Mouse (Mus musculus): ENCODE results near the gene Klhl18. TPM values are rescaled to one million over a fixed set of nuclear protein-coding genes. Genes with fewer than 3 reads are reported as not detected.

Gene Klhl18
- polyA plus RNA-seq, 1 experiment from 2014 or later, result 5.2 TPM

GRCm38 (mm10) chr9:110440049-110440448 is 36.4 kb downstream of the Klhl18 start:
- H3K9me3 ChIP-seq (ENCODE audit: control insufficient read depth), result no peaks in the 10 kb centered on the region
- H3K4me3 ChIP-seq (ENCODE audit: low read depth, low read length), result no peak overlapping the region
- H3K36me3 ChIP-seq (ENCODE audit: control insufficient read depth, insufficient read depth), result peaks cover 26% of the 10 kb centered on the region
- no peak overlapping the region for H3K9ac ChIP-seq (ENCODE audit: low read depth, low read length)
- H3K4me2 ChIP-seq (replicated peaks; ENCODE audit: low read depth), result no peak overlapping the region
- no peak overlapping the region for H3K27ac ChIP-seq (ENCODE audit: low read depth, low read length)
- H3K27me3 ChIP-seq (replicated peaks; ENCODE audit: control insufficient read depth, insufficient read depth, low read length), result no peaks in the 10 kb centered on the region
- TF ChIP-seq CTCF (IDR thresholded peaks at IDR 0.05; ENCODE audit: low read depth), result 0 out of 2 replicates have a peak, but pooled peaks have one; percentile 29
- no peaks in the 10 kb centered on the region for H3K4me1 ChIP-seq (replicated peaks; ENCODE audit: control insufficient read depth, insufficient read depth, low read length)
- WGBS, result 63% methylated on average over 4 of the region's 5 CpGs
- peak; percentile 19; the same call in 1 of the 2 replicates for ATAC-seq

DNA sequence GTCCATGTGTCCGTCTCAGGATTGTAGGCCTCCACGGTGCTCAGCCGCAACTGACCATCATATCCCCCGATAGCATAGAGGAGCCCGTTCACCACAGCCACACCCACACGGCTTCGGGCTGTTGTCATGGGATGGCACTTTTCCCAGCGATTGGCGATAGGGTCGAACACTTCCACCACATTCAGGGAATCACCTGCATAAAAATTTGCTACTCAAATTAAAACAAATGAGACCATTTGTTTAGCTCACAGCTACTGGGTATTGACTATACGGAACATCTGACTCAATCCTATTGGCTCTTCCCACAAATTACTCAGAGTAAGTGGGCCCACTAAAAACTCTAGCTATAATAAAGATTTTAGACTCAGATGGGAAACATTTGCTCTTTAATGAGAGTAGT is 40.5 kb downstream of the Klhl18 start:
- H3K9me3 ChIP-seq (ENCODE audit: control insufficient read depth), result no peaks in the 10 kb centered on the region
- WGBS, result 97% methylated on average over 11 of the region's 11 CpGs
- no peak for TF ChIP-seq CTCF (IDR thresholded peaks at IDR 0.05; ENCODE audit: low read depth)

GRCm38 (mm10) chr9:110433045-110433444 is 43.4 kb downstream of the Klhl18 start:
- H3K4me1 ChIP-seq (replicated peaks; ENCODE audit: control insufficient read depth, insufficient read depth, low read length), result no peaks in the 10 kb centered on the region
- H3K27ac ChIP-seq (ENCODE audit: low read depth, low read length), result no peak overlapping the region
- no peaks in the 10 kb centered on the region for H3K27me3 ChIP-seq (replicated peaks; ENCODE audit: control insufficient read depth, insufficient read depth, low read length)

More for the DNA sequence above, 40.5 kb downstream of the Klhl18 start:
- no peak for ATAC-seq
- H3K4me1 ChIP-seq (replicated peaks; ENCODE audit: control insufficient read depth, insufficient read depth, low read length), result no peaks in the 10 kb centered on the region
- H3K4me3 ChIP-seq (ENCODE audit: low read depth, low read length), result no peak overlapping the region
- peaks cover 49% of the 10 kb centered on the region for H3K36me3 ChIP-seq (ENCODE audit: control insufficient read depth, insufficient read depth)
- no peak overlapping the region for H3K27ac ChIP-seq (ENCODE audit: low read depth, low read length)
- no peak overlapping the region for H3K9ac ChIP-seq (ENCODE audit: low read depth, low read length)
- no peak overlapping the region for H3K4me2 ChIP-seq (replicated peaks; ENCODE audit: low read depth)
- no peaks in the 10 kb centered on the region for H3K27me3 ChIP-seq (replicated peaks; ENCODE audit: control insufficient read depth, insufficient read depth, low read length)

GRCm38 (mm10) chr9:110431241-110431640 is 45.3 kb downstream of the Klhl18 start:
- Histone ChIP-seq H3K9ac (ENCODE audit: low read depth, low read length) (no peak overlapping the region), H3K27me3 (replicated peaks; ENCODE audit: control insufficient read depth, insufficient read depth, low read length) (no peaks in the 10 kb centered on the region), H3K4me2 (replicated peaks; ENCODE audit: low read depth) (no peak overlapping the region), H3K27ac (ENCODE audit: low read depth, low read length) (no peak overlapping the region), H3K4me1 (replicated peaks; ENCODE audit: control insufficient read depth, insufficient read depth, low read length) (no peaks in the 10 kb centered on the region), H3K9me3 (ENCODE audit: control insufficient read depth) (no peaks in the 10 kb centered on the region), H3K4me3 (ENCODE audit: low read depth, low read length) (no peak overlapping the region), H3K36me3 (ENCODE audit: control insufficient read depth, insufficient read depth) (peaks cover 76% of the 10 kb centered on the region)
- TF ChIP-seq CTCF (IDR thresholded peaks at IDR 0.05; ENCODE audit: low read depth), result no peak
- ATAC-seq, result no peak
- WGBS, result 76% methylated on average over 8 of the region's 8 CpGs

More at GRCm38 (mm10) chr9:110433045-110433444, 43.4 kb downstream of the Klhl18 start:
- peaks cover 72% of the 10 kb centered on the region for H3K36me3 ChIP-seq (ENCODE audit: control insufficient read depth, insufficient read depth)
- H3K4me3 ChIP-seq (ENCODE audit: low read depth, low read length), result no peak overlapping the region
- no peak for TF ChIP-seq CTCF (IDR thresholded peaks at IDR 0.05; ENCODE audit: low read depth)
- ATAC-seq, result no peak
- no peak overlapping the region for H3K9ac ChIP-seq (ENCODE audit: low read depth, low read length)
- 95% methylated on average over 2 of the region's 2 CpGs for WGBS
- no peak overlapping the region for H3K4me2 ChIP-seq (replicated peaks; ENCODE audit: low read depth)
- H3K9me3 ChIP-seq (ENCODE audit: control insufficient read depth), result no peaks in the 10 kb centered on the region

DNA sequence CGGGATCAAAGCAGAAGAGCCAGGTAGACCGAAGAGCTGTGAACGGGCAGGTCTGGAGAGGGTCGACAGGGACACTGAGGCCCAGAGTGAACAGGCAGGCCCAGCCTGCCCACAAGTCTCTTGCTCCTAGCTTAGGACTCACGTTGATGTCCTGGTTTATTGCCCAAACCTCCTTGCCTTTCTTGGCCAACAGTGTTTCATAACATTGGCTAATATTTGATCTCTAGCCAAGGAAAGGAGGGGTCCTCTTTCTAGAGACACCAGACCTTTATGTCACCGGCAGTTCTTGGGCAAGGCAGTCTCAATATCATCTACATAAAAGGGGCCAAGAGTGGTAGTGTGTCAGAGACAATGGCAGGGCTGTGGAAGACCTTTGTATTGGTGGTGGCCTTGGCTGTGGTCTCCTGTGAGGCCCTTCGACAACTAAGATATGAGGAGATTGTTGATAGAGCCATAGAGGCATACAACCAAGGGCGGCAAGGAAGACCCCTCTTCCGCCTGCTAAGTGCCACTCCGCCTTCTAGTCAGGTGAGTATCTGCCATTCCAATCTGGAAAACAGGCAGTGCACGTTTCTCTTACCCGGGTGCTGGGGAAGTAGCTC is 56.9 kb downstream of the Klhl18 start, which contains the start of gene Ngp:
Gene Ngp, plus strand, starts transcription at position 237 of the 602 bp plus-strand sequence.
- Histone ChIP-seq H3K36me3 (ENCODE audit: control insufficient read depth, insufficient read depth) (no peaks in the 10 kb centered on the region), H3K9me3 (ENCODE audit: control insufficient read depth) (no peaks in the 10 kb centered on the region), H3K9ac (ENCODE audit: low read depth, low read length) (no peak within 1 kb of the TSS), H3K4me3 (ENCODE audit: low read depth, low read length) (no peak within 1 kb of the TSS), H3K4me1 (replicated peaks; ENCODE audit: control insufficient read depth, insufficient read depth, low read length) (no peaks in the 10 kb centered on the region; the same call in 1 of the 2 replicates), H3K27ac (ENCODE audit: low read depth, low read length) (no peak within 1 kb of the TSS), H3K4me2 (replicated peaks; ENCODE audit: low read depth) (no peak within 1 kb of the TSS), H3K27me3 (replicated peaks; ENCODE audit: control insufficient read depth, insufficient read depth, low read length) (no peaks in the 10 kb centered on the region)
- no peak for ATAC-seq
- TF ChIP-seq CTCF (IDR thresholded peaks at IDR 0.05; ENCODE audit: low read depth), result no peak
- WGBS, result 78% methylated on average over 12 of the region's 12 CpGs

DNA sequence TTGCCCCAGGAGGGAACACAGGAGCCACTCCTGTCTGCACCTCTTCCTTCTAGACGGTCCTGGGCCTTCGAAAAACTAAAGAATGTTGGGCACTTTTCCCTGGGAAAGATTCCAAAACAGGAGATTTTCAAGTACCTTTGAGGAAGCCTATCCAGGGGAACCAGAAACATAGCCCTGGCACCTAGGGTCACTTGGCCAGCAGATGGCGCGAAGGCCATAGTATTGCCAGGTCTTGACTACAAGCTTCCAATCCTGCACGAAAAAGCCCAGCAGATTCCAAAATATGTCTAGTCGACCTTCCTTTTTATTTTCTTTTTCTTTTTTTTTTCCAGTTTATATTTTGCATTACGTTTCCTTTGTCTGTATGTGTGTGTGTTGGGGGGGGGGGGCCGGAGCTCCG is 62.7 kb downstream of the Klhl18 start:
- peak; percentile 68 for TF ChIP-seq CTCF (IDR thresholded peaks at IDR 0.05; ENCODE audit: low read depth)
- no peak overlapping the region for H3K27ac ChIP-seq (ENCODE audit: low read depth, low read length)
- no peaks in the 10 kb centered on the region for H3K9me3 ChIP-seq (ENCODE audit: control insufficient read depth)
- H3K4me1 ChIP-seq (replicated peaks; ENCODE audit: control insufficient read depth, insufficient read depth, low read length), result no peaks in the 10 kb centered on the region
- ATAC-seq, result no peak
- H3K9ac ChIP-seq (ENCODE audit: low read depth, low read length), result no peak overlapping the region
- no peaks in the 10 kb centered on the region for H3K27me3 ChIP-seq (replicated peaks; ENCODE audit: control insufficient read depth, insufficient read depth, low read length)
- no peak overlapping the region for H3K4me3 ChIP-seq (ENCODE audit: low read depth, low read length)
- 62% methylated on average over 9 of the region's 9 CpGs for WGBS
- no peak overlapping the region for H3K4me2 ChIP-seq (replicated peaks; ENCODE audit: low read depth)
- H3K36me3 ChIP-seq (ENCODE audit: control insufficient read depth, insufficient read depth), result no peaks in the 10 kb centered on the region
